Mouse (Mus musculus) NIH3T3 (cell line): ENCODE results near the gene Naa35.
"Not testable (repeated sequence)": the region's sequence is repeated elsewhere in the genome, so short reads cannot be mapped to it uniquely, and the experiment has no call there.

Source experiments
- DNase-seq: peaks from one replicate; pipeline ENCODE4 v3.0.0-alpha.2; 2012; ENCODE audit warnings: low read depth

Naa35 gene

DNA sequence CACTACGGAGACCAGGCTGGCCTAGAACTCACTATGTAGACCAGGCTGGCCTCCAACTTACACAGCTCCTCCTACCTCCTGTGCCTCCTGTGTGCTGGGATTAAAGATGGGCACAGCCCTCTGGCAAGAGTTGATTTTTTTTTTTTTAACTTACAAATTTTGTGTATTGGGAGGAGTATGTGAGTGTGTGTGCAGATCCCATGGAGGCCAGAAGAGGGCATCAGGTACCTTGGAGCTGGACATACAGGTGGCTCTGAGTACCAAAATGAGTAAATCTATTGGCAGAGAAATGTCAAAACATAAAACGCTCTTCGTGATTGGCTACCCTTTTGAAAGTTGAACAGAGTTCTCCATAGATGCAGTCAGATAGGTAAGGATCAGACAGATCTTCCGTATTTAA lies 4.1 kb upstream of the Naa35 start:
- DNase-seq, result no peak

GRCm38 (mm10) chr13:59584481-59584880 lies 578 bp upstream of the Naa35 start:
- peak; percentile 20 for DNase-seq

GRCm38 (mm10) chr13:59585648-59586005 lies 568 bp downstream of the Naa35 start:
- peak; percentile 43 for DNase-seq

GRCm38 (mm10) chr13:59587201-59587600 lies 2.1 kb downstream of the Naa35 start:
- no peak for DNase-seq

GRCm38 (mm10) chr13:59589672-59590071 lies 4.6 kb downstream of the Naa35 start:
- no peak for DNase-seq

- DNase-seq, result no peak
Measured at GRCm38 (mm10) chr13:59590691-59591090, 5.6 kb downstream of the Naa35 start.

- DNase-seq, result not testable (repeated sequence)
Measured at GRCm38 (mm10) chr13:59592058-59592457, 7.0 kb downstream of the Naa35 start.

DNA sequence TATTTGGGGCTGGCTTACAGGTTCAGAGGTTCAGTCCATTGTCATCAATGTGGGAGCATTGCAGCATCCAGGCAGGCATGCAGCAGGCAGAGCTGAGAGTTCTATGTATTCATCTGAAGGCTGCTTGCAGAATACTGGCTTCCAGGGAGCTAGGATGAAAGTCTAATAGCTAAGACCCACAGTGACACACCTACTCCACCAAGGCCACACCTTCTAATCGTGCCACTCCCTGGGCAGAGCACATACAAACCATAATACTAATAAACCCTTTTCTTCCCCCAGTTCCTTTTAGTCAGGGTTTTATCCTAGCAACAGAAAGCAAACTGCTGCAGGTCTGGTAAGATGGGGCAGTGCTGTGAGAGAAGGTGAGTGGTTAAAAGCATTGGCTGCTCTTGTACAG lies 7.6 kb downstream of the Naa35 start:
- DNase-seq, result no peak

- no peak for DNase-seq
Measured at GRCm38 (mm10) chr13:59603096-59603495, 18.0 kb downstream of the Naa35 start.

GRCm38 (mm10) chr13:59604511-59604910 lies 19.5 kb downstream of the Naa35 start:
- peak; percentile 28 for DNase-seq

DNA sequence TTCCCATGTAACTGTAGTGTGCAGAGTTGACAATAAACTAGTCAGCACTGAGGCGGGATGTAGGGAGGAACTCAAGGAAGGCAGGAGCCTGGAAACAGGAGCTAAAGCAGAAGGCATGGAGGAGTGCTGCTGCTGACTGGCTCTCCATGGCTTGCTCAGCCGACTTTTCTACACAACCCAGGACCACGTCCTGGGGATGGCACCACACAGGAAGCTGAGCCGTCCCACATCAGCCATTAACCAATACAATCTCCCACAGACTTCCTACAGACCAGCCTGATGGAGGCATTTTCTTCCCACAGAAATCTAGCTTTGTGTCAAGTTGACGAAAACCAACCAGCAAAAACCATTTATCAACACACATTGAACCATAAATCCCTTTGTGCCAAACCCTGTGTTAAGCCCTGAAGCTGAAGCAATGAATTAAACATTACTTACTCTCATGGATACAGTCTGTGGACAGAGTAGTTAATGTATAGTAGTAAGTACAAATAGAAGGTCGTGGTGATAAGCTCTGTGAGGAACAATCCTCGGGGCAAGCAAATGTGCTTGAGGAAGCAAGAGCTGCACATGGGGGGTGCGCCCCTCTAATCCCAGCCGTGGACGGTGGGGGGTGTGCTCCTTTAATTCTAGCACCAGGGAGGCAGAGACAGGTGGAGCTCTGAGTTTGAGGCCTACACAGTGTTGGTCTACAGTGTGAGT lies 20.3 kb downstream of the Naa35 start:
- no peak for DNase-seq

- DNase-seq, result no peak
Measured at GRCm38 (mm10) chr13:59609885-59610284, 24.8 kb downstream of the Naa35 start.

DNA sequence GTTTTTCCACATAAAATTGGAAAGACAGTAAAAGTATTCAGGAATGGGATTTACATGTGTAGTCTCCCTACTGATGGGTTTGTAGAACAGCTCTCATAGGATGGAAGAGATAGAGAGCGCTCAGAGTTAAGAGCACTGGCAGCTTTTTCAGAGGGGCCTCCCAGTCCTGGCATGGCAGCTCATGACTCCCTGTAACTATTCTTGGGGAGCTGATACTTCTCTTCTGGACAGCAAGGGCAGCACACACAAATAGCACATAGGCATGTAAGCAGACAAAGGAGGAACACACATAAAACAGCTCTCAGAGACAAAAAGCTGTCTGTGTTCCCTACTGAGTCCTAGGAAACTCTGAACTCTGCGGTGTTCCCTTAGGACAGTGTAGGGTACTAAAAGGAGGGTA lies 25.4 kb downstream of the Naa35 start:
- no peak for DNase-seq

- no peak for DNase-seq
Measured at GRCm38 (mm10) chr13:59613868-59614267, 28.8 kb downstream of the Naa35 start.

DNA sequence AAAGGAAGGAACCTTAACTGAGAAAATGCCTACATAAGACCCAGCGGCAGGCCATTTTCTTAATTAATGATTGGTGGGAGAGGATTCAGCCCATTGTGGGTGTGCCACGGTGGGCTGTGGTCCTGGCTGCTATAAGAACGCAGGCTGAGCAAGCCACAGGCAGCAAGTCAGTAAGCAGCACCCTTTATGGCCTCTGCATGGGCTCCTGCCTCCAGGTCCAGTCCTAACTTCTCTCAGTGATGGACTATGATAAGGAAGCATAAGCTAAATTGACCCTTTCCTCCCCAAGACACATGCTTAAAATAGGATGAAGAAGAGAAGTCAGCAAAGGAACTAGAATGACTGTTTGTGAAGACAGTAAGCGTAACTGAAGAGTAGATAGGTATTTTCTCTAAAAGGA lies 30.1 kb downstream of the Naa35 start:
- DNase-seq, result no peak

- DNase-seq, result no peak
Measured at GRCm38 (mm10) chr13:59615554-59615953, 30.5 kb downstream of the Naa35 start.

- DNase-seq, result no peak
Measured at GRCm38 (mm10) chr13:59618463-59618862, 33.4 kb downstream of the Naa35 start.

- no peak for DNase-seq
Measured at GRCm38 (mm10) chr13:59621643-59622489, 36.8 kb downstream of the Naa35 start.

DNA sequence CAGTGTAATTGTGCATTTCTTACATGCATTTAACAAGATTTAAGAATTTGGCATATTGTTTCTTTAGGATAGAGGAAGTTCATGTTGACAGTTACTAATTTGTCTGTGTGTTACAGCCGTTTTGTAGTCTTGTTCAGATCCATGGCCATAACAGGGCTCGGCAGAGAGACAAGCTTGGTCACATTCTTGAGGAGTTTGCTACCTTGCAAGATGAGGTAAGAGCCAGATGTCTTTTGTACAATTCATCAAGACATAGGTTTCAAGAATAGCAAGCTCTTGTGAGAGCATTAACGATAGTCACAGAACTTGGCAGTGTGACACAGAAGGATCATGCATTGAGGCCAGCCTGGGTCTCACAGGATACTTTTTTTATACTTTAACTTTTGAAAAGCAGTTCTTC lies 39.3 kb downstream of the Naa35 start:
- no peak for DNase-seq

DNA sequence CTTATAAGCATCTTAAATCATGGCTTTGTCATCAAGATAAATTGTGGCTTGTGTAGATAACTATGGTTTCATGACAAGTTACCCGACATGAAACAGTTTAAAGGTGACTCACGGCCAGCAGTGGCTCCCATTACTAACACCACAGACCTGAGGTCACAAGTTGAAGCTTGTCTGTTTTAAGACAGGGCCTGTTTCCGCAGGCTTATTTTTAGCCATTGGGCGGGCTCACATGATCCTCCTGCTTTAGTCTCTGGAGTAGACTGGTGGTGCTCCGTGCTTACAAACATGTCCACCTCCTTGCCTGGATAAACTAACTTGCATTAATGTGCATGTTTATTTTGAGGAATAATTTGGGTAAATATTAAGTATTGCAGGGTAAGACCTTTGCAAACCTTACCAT lies 39.8 kb downstream of the Naa35 start:
- peak; percentile 21 for DNase-seq

DNA sequence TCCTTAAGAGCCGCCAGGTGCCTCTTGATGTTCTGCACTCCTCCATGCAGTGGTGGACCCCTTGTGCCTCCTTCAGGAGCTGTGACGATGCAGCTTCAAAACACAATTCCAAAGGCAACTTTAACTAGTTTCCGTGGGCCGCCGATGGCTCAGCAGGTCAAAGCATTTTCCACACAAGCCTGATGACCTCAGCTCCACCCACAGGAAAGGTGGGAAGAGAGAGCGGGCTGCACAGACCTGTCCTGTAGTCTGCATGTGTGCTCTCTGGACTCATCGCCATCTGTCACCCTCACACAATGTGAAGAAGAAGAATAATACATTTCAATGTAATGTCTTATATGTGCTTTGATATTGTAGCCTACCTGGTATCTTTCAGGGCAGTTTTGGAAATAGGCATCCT lies 41.7 kb downstream of the Naa35 start:
- no peak for DNase-seq

GRCm38 (mm10) chr13:59634637-59635036 lies 49.6 kb downstream of the Naa35 start:
- no peak for DNase-seq

GRCm38 (mm10) chr13:59637800-59638199 lies 52.7 kb downstream of the Naa35 start:
- no peak for DNase-seq
